Mouse (Mus musculus): ENCODE measurements around the gene Pla2g4e.
A peak's percentile ranks its signal among the peaks of the same experiment; 100 is the strongest.
"Not testable (repeated sequence)": the region's sequence is repeated elsewhere in the genome, so short reads cannot be mapped to it uniquely, and the experiment has no call there.

Gene Pla2g4e

DNA sequence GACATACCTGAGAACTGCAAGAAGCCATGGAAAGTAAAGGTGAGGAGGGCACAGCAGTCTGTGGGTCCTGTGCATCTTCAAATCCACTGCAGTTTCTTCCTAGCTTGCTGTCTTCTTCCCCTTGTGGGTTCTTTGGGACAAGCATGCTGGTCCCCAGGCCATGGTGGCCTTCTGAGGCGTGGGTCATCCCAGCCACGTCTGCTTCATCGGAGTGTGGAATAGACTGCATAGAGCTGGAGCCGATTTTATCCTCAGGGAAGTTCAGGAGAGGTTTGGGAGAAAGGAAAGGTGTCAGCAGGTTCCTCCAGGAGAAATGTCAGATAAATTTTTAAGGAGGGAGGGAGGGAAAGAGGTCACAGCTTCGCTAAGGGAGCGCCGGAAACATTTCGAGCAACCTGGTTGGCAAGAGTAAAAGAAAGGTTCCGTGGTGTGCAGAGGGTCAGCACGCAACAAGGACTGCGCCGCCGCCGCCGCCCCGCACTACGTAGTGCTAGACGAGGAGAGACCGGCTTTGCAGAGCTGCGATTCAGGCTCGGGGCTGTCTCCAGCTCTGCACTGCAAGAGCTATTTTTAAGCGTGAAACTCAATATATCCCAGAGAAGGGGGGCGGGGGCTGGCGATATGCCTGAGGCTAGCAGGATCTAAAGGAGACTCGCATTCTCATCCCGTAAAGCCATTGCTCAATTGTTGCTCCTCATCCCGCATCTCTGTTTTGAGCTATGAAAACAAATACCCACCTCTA is at the start of gene Pla2g4e:
Pla2g4e (minus strand) TSS at position 657 of the 742 bp plus-strand sequence.
- DNase-seq (ENCODE audit: low read depth, low spot score) = peak; percentile 51

- DNase-seq (ENCODE audit: low read depth, low spot score) = no peak
These were observed 46.4 kb upstream of the Pla2g4e start for GRCm38 (mm10) chr2:120291471-120292078.

GRCm38 (mm10) chr2:120288995-120289394 is 43.9 kb upstream of the Pla2g4e start, which contains the start of gene Pla2g4d:
Gene Pla2g4d (minus strand): TSS chr2:120289197.
- no peak for DNase-seq (ENCODE audit: low read depth, low spot score)

DNA sequence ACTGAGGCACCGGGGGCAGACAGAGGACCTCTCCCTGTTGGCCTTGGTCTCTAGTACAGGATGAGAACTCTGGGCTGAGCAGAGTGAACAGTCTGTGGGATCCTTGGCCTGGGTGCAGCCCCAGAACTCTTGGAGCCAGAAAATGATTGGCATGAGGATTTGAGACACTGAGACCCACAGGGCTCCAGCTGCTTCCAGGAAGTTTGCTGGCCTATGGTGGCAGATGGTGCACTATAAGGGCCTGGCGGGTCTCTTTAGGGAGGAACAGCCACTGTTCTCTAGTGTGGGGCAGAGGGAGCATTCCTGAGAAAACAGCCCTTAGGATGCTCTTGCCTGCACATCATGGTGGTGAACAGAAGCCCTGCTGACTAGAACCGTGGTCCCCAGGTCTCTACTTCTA is 43.3 kb upstream of the Pla2g4e start:
- no peak for DNase-seq (ENCODE audit: low read depth, low spot score)

DNA sequence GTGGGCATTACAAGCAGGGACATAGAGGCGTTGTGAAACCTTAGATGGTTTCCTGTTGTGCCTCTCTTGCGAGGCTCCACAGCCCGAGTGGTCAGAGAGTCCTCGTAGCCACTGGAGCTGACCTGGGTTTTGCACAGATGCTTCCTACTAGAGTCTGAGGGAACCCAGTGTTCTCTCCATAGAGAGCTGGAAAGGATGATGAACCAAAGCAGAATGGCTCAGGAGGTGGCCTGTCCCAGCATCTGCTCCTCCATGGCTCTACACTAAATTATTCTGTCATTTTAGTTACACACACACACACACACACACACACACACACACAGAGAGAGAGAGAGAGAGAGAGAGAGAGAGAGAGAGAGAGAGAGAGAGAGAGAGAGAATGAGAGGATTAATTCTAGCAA is 40.5 kb upstream of the Pla2g4e start:
- no peak for DNase-seq (ENCODE audit: low read depth, low spot score)

DNA sequence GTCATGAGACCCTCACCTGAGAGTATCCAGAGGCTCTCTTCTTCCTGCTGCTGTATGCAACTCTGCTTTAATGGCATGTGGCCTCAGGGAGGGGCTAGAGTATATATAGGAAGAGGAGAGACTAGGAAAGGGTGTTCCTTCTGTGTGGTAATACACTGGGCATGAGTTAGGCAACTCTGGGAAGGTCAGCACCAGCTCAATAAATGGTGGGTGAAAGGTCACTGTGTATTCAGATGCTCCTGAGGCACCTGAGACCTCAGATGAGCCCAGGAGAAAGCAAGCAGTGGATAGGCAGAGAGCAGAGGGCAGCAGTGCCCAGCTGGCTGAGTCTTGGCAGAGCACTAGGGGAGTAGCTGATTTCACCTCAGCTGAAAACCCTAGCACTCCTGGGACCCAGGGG is 39.6 kb upstream of the Pla2g4e start:
- DNase-seq (ENCODE audit: low read depth, low spot score) = no peak

GRCm38 (mm10) chr2:120284094-120284493 is 39.0 kb upstream of the Pla2g4e start:
- DNase-seq (ENCODE audit: low read depth, low spot score) = no peak

- DNase-seq (ENCODE audit: low read depth, low spot score) = no peak
These were observed 38.4 kb upstream of the Pla2g4e start for GRCm38 (mm10) chr2:120283550-120283949.

DNA sequence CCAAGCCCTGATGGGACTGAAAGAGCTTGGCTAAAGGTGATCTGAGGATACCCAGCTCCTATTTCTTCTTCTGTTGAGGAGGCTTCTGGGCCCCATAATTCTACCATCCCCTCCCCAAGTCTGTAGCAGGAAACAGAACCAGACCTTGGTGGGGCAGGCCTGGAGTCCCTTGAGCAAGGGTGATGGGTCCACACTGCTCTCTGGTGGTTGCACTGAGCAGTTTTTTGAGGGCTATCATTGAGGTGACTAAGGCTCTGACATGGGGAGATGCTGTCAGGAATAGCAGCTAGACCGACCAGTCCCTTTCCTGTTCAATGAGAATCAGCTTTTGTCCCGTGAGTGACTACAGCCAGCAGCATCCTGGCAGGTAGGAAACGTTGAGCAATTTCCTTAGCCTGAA is 36.1 kb upstream of the Pla2g4e start:
- no peak for DNase-seq (ENCODE audit: low read depth, low spot score)

DNA sequence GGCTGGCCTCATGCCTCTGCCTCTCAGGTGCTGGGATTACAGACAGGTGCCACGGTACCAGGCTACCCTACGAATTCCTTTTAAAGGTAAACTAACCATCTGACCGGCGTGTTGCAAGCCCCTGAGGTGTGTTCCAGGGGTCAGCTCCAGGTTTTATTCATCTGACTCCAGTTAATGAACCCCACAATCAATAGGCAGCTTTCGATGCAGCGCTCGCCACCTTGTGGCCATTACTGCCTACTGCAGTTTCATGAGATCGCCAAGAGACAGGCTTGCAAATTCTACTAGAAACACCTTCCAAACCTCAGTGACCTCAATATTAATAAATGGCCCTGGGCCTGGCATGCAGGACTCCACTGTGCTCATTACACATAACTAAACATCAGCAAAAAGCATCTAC is 34.8 kb upstream of the Pla2g4e start:
- no peak for DNase-seq (ENCODE audit: low read depth, low spot score)

DNA sequence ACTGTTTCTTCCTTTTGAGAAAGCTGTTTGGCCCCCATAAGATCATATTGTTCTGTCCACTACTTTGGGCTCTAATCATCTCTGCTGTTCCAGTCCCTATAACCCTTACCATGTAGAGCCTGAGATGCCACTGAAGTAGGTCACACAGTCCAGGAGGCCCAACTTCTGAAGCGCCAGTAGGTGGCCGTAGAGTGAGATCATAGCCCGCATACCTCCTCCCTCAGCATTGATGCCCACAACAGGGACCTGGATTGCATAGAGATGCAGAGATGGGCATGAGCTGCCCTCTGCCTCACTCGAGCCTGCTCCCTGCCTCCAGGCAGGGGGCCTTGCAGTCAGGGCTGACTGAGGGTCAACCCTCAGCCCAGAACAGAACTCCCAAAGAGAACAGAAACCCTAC is 31.8 kb upstream of the Pla2g4e start:
- no peak for DNase-seq (ENCODE audit: low read depth, low spot score)

GRCm38 (mm10) chr2:120268635-120269034 is 23.5 kb upstream of the Pla2g4e start:
- no peak for DNase-seq (ENCODE audit: low read depth, low spot score)

DNA sequence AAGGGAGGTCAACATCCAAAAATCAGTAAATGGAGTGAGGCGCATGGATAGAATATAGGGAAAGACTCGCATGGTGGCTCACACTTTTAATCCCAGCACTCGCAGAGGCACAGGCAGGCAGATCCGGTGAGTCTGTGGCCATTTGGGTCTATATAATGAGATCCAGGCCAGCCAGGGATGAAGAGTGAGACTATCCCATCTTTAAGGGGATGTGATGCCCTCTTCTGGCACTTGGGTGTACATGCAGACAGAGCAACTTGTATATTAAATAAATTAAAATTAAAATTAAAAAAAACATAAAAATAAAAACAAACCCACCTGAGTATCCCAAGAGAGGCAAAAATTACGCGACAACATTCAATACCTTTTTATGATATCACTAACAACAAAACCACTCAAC is 20.4 kb upstream of the Pla2g4e start:
- DNase-seq (ENCODE audit: low read depth, low spot score) = no peak

- DNase-seq (ENCODE audit: low read depth, low spot score) = no peak
These were observed 19.7 kb upstream of the Pla2g4e start for GRCm38 (mm10) chr2:120264858-120265257.

DNA sequence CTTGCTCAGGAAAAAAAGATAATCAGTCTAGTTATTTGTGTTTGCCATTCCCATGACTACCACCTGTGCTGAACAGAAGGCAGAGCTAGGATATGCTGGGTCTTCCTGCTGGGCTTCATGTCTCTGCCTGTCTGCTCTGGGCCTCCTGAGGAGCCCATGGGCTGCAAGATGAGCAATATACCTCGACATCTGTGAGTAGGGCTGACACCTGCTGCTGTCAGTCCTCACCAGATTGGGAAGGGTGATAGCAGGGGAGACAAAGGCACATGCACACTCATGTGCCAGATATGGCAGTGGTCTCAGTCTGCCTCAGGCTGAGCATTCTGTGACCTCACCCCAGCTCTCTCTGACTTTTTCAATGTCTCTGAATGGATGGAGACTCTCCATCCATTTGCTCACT is 17.7 kb upstream of the Pla2g4e start:
- DNase-seq (ENCODE audit: low read depth, low spot score) = no peak

- DNase-seq (ENCODE audit: low read depth, low spot score) = no peak
These were observed 16.2 kb upstream of the Pla2g4e start for GRCm38 (mm10) chr2:120261346-120261745.

DNA sequence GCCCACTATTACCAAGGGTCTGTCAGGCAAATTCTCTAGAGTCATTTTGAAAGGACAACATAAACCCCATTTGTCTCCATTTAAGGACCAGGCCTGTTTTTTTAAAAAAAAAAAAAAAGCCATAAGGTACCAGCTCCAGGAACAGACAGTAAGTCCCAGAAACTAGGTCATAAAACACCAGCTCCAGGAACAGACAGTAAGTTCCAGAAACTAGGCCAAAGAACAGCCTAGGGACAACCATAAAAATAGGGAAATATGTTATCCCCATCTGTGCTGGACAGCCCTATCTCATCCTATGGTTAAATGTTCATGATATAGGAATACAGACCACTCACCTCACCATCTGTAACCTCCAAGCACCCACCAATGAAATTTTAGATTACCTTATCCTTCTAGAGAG is 11.1 kb upstream of the Pla2g4e start:
- no peak for DNase-seq (ENCODE audit: low read depth, low spot score)

DNA sequence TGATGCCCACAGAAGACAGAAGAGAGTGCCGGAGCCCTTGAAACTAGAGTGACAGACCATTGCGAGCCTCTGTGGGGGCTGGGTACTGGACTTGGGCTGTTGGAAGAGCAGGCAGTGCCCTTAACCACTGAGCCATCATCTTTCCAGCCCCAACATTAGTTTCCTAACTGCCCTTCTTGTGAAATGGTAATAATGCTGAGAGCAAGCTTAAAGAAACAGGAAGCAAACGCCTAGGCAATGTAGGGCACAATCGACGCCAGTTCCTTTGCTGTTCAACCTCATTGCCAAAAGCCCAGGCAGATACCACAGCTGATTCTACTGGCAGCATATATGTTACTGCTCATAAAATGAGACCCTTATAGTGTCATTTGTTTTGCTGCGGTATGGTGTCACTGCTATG is 7.5 kb upstream of the Pla2g4e start:
- no peak for DNase-seq (ENCODE audit: low read depth, low spot score)

DNA sequence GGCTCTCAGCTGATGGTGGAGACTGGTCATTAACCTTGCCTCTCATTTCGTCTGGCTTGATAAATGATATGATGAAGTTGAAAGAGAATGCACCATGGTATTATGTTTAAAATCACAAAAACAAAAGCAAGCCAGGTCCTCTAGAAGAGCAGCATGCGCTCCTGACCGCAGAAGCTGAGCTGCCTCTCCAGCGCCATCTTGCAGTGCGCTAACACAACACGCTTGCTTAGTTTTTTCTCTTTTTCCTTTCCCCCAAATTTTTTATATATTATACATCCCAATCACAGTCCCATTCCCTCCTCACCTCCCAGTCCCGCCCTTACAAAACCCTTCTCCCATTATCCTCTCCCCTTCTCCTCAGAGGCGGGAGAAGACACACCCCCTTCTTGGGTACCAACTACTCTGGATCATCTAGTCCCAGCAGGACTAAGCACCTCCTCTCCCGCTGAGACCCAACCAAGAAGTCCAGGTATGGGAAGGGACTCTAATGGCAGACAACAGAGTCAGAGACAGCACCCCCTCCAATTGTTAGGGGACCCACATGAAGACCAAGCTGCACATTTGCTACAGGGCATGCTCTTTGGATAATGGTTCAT is 384 bp upstream of the Pla2g4e start:
- no peak for DNase-seq (ENCODE audit: low read depth, low spot score)

DNA sequence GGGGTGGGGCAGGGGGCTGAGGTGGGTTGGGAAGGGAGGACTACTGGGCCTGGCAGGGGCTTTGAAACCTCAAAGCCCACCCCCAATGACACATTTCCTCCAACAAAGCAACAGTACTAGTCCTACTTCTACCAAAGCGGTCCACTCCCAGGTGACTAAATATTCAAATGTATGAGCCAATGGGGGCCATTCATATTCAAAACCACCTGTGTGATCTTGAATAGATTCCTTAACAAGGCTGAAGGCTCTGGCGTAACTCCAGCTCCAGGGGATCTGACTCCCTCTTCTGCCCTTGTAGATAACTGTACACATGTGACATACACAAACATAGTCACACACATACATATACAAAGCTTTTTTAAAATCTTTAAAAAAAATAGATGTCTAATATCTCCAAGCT is 1.1 kb downstream of the Pla2g4e start:
- no peak for DNase-seq (ENCODE audit: low read depth, low spot score)

GRCm38 (mm10) chr2:120242791-120243467 is 2.2 kb downstream of the Pla2g4e start:
- no peak for DNase-seq (ENCODE audit: low read depth, low spot score)

- DNase-seq (ENCODE audit: low read depth, low spot score) = not testable (repeated sequence)
These were observed 6.4 kb downstream of the Pla2g4e start for GRCm38 (mm10) chr2:120238733-120239132.

Measured in brain, embryonic 18.5 days (tissue).